Mouse (Mus musculus) cerebellum, adult 2 months (tissue): ENCODE measurements around the gene Ly9. TPM values are rescaled to one million over a fixed set of nuclear protein-coding genes. Genes with fewer than 3 reads are reported as not detected.

Experiments
- DNase-seq, 2 experiments: peaks; one replicate each; pipeline ENCODE4 v3.0.0; 2021
- H3K27ac ChIP-seq: fragments of 200-500 bp; 2 replicates; pipeline ENCODE4 v1.5.1; 2012; ENCODE audit warnings: low read length, control low read depth, inconsistent platforms; ENCODE audit not compliant: insufficient read depth
- H3K27me3 ChIP-seq: fragments of 200-500 bp; 2 replicates; pipeline ENCODE4 v1.6.1; 2012; ENCODE audit warnings: inconsistent platforms, mild to moderate bottlenecking, low read length, moderate library complexity; ENCODE audit not compliant: control insufficient read depth, insufficient read depth
- H3K4me1 ChIP-seq: fragments of 200-500 bp; 2 replicates; pipeline ENCODE4 v1.6.1; 2011; ENCODE audit warnings: low read length; ENCODE audit not compliant: control insufficient read depth, insufficient read depth
- H3K4me3 ChIP-seq: fragments of 200-500 bp; replicated peaks from 2 replicates; pipeline ENCODE3; 2011; ENCODE audit warnings: mild to moderate bottlenecking, low read depth, low read length, control low read depth; ENCODE audit not compliant: insufficient read depth
- CTCF ChIP-seq: fragments of 200-500 bp; IDR thresholded peaks from 2 replicates; pipeline ENCODE4 v1.5.1; 2011; ENCODE audit warnings: low read depth, mild to moderate bottlenecking, control low read depth, low read length, moderate library complexity, borderline replicate concordance; ENCODE audit not compliant: insufficient read depth
- POLR2A ChIP-seq: fragments of 200-500 bp; IDR thresholded peaks from 2 replicates; pipeline ENCODE4 v1.6.1; 2011; ENCODE audit warnings: low read length, control low read depth, borderline replicate concordance; ENCODE audit not compliant: insufficient read depth
- WGBS: fragments of 180-500 bp; shearing (Covaris S2); methylation state at CpG from one replicate; pipeline ENCODE4 v1.1.7; 2018; 5-methylcytosine and 5-hydroxymethylcytosine counted together
- polyA plus RNA-seq: library from polyadenylated mRNA; depleted of rRNA; stranded (reverse); fragments of >200 nt; gene quantifications from 2 replicates; pipeline ENCODE4 v1.2.3, GENCODE M21; 2012; rRNA removed

The Ly9 gene
- 0.14 and 0.16 TPM in 2 replicates for polyA plus RNA-seq

DNA sequence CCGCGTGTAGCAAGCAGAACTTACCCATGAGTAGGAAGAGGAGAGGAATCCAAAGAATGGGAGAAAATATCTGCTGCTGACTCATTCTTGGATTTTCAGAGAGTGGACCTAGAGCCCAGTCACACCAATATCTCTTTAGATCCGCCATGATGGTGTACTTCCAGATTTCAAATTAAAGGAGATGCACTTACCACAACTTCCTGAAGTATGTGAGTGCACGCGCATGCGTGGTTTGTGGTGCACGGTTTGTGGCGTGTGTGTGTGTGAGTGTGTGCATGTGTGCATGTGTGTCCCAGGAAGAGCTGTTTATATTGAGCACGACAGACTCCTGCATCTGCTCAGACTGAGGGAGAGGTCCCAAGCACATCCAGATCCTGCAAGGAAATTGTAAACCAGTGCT, at the start of gene Ly9:
Ly9 (minus strand) TSS at position 235 of the 400 bp plus-strand sequence.
- no peak for DNase-seq
- TF ChIP-seq CTCF (no peak), POLR2A (no peak)
- Histone ChIP-seq H3K27me3 (no peaks in the 10 kb centered on the region), H3K27ac (no peak within 1 kb of the TSS), H3K4me1 (no peaks in the 10 kb centered on the region), H3K4me3 (no peak within 1 kb of the TSS)
- WGBS, result 87% methylated on average over 9 of the region's 9 CpGs

DNA sequence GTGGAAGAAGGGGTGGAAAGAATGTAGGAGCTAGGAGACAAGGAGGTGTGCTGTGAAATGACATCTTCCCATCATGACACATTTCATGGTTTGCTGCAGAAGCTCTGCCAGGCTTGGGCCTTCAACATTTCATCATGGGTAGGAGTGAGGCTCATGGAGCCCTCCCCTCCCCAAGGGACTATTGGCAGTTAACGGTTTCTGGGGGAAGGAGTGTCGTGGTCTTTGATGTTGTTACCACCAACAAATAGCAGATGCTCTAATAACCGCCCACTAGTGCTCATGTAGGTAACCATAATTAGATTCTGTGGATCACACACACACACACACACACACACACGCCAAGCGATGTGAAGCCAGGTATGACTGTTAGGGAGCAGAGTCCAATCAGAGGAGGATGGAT, 45.5 kb upstream of the Ly9 start, which contains the start of gene Slamf7:
Slamf7 (minus strand) TSS at position 302 of the 400 bp plus-strand sequence.
- Histone ChIP-seq H3K27ac (no peak within 1 kb of the TSS), H3K4me1 (no peaks in the 10 kb centered on the region), H3K27me3 (no peaks in the 10 kb centered on the region), H3K4me3 (no peak within 1 kb of the TSS)
- 88% methylated on average over 5 of the region's 5 CpGs for WGBS
- TF ChIP-seq POLR2A, result no peak
- no peak for TF ChIP-seq CTCF
- DNase-seq, result no peak

DNA sequence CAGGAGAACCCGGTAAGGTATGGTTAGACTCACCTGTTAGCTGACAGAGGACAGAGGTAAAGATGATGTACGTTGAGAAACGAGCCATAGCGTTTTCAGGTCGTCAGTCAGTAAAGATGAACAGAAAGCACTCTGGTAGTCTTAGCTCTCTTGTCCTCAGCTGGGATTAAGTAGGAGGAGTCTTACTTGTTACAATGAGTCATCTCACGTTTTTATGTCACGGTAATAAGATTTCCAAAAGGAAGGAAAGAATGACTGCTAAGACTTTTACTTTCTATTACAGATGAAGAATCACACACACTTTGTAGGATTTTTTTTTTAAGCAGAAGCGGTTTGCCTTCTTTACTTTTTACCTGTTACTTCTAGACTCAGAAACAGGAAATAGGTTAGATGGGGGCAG, 41.6 kb upstream of the Ly9 start:
- no peak for DNase-seq
- WGBS, result 70% methylated on average over 8 of the region's 8 CpGs
- TF ChIP-seq POLR2A (no peak), CTCF (no peak)
- no peaks in the 10 kb centered on the region for H3K27me3 ChIP-seq
- H3K4me1 ChIP-seq, result no peaks in the 10 kb centered on the region
- H3K27ac ChIP-seq, result no peak overlapping the region
- no peak overlapping the region for H3K4me3 ChIP-seq

DNA sequence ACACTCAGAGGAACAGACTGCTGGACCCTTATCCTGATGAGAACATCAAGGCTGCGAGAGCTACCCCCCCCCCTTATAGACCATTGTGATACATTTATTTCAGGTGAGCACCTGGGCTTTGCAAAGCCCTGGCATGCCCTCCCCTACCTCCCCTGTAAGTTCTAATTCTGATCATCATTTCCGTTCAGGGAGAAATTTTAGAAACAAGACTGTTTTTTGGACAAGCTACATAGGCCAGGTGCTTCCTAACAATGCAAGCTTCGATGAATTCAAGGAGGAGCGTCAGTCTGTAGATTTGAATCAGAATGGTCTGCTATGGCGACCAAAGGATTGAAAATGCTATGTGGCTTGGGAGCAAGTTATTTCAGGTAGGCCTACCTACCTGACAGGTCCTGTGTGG, 40.5 kb upstream of the Ly9 start:
- no peak for DNase-seq
- Histone ChIP-seq H3K27ac (no peak overlapping the region), H3K4me1 (no peaks in the 10 kb centered on the region), H3K27me3 (no peaks in the 10 kb centered on the region), H3K4me3 (no peak overlapping the region)
- 82% methylated on average over 5 of the region's 5 CpGs for WGBS
- TF ChIP-seq CTCF, result no peak
- TF ChIP-seq POLR2A, result no peak

DNA sequence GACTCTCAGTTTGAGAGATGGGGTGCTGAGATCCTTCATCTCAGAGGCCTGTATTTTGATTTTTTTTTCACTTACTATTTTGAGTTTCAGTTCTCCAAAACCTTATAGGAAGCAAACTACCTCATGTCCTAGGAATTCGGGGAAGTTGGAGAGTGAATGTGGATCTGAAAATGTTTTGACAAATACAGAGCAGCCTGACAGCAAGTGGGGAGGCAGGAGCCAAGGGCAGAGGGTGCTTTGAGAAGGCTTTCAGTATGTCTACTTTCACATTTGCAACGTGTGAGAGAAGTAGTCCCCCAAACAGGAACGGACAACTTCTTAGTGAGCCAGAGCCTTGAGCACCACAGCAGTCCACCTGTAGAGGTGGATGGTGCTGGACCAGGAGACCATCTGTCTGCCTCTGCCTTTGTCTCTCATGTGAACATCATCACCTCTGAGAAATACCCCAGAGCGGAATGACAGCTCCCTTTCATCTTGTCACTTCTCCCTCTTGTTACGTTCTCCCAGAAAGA, 39.3 kb upstream of the Ly9 start:
- TF ChIP-seq POLR2A (no peak), CTCF (no peak)
- WGBS, result 70% methylated on average over 5 of the region's 5 CpGs
- DNase-seq, result no peak
- H3K27me3 ChIP-seq, result no peaks in the 10 kb centered on the region
- H3K4me1 ChIP-seq, result no peaks in the 10 kb centered on the region
- no peak overlapping the region for H3K27ac ChIP-seq
- no peak overlapping the region for H3K4me3 ChIP-seq

DNA sequence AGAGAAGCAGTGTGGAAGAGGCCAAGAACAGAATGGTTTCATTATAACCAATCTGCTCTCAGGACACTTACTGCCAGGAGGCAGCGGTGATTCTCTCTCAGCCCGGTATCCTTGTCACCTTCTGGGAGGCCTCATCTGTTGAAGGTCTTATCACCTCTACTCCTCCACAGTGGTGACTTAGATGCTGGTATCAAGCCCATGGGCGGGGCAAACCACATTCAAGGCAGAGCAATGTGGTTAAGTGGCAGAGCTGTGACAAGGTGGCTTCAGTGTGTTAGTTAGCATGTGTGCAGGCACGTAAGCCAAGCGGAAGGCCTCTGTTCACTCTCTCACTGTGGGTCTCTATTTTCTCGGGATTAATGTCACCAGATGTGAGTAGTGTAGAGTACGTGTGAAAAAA, 36.4 kb upstream of the Ly9 start:
- DNase-seq, result no peak
- no peak for TF ChIP-seq CTCF
- no peak for TF ChIP-seq POLR2A
- no peak overlapping the region for H3K4me3 ChIP-seq
- H3K27ac ChIP-seq, result no peak overlapping the region
- H3K27me3 ChIP-seq, result no peaks in the 10 kb centered on the region
- H3K4me1 ChIP-seq, result no peaks in the 10 kb centered on the region
- WGBS, result 81% methylated on average over 7 of the region's 7 CpGs

- H3K27ac ChIP-seq, result no peak overlapping the region
- no peaks in the 10 kb centered on the region for H3K4me1 ChIP-seq
- TF ChIP-seq POLR2A (no peak), CTCF (no peak)
- no peaks in the 10 kb centered on the region for H3K27me3 ChIP-seq
- DNase-seq, result no peak
- no peak overlapping the region for H3K4me3 ChIP-seq
- WGBS, result 93% methylated on average over 6 of the region's 6 CpGs
These were observed 33.6 kb upstream of the Ly9 start for GRCm38 (mm10) chr1:171640796-171641195.

- no peak for DNase-seq
- Histone ChIP-seq H3K27me3 (no peaks in the 10 kb centered on the region), H3K27ac (no peak overlapping the region), H3K4me1 (no peaks in the 10 kb centered on the region), H3K4me3 (no peak overlapping the region)
- TF ChIP-seq POLR2A (no peak), CTCF (no peak)
- 74% methylated on average over 2 of the region's 2 CpGs for WGBS
These were observed 31.5 kb upstream of the Ly9 start for GRCm38 (mm10) chr1:171638686-171639085.
